Mouse (Mus musculus) retina, postnatal 1 day (tissue): ENCODE measurements at regions not wholly inside any gene's neighbourhood (a gene's known extent, or its start where the extent isn't known, plus 50 kb on each side); places are given as distances from the start of the nearest gene placed in this dataset.

Experiments
- DNase-seq: peaks from one replicate; pipeline ENCODE4 v3.0.0-alpha.2; 2012

DNA sequence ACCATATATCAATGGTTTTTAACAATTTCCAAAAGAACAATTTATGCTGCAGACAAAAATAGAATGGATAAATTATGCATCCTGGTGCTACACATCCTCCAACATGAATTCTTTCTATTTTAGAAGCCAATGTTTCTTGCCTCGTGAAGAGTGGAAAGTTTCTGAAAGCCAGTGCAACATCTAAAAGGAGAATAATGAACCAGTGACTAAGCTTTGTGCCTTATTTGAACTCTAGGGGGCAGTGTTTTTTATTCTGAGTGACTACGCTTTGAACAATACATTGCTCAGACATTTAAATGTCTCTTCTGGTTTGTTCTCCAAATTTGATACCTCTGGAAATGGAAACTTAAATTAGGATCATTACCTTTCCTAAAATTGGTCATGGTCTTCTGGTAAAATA is 78.0 kb downstream of the Yipf7 start:
- DNase-seq: peak; percentile 19
